Mouse (Mus musculus) forebrain, embryonic 13.5 days (tissue): ENCODE measurements around the gene Atr. TPM values are rescaled to one million over a fixed set of nuclear protein-coding genes. Genes with fewer than 3 reads are reported as not detected.

ENCODE experiments used
- ATAC-seq: fragments of 200-750 bp; cut with Nextera tagmentation; 2 replicates; pipeline ENCODE4 v1.8.0; 2017
- H3K27ac ChIP-seq: fragments of 300-500 bp; sonication (generic); 2 replicates; pipeline ENCODE4 v1.5.1; 2015; ENCODE audit warnings: inconsistent platforms, mild to moderate bottlenecking, moderate library complexity
- H3K27me3 ChIP-seq: fragments of 300-500 bp; sonication (generic); 2 replicates; pipeline ENCODE4 v1.6.1; 2015; ENCODE audit warnings: mild to moderate bottlenecking, inconsistent platforms
- H3K36me3 ChIP-seq: fragments of 300-500 bp; sonication (generic); 2 replicates; pipeline ENCODE4 v1.6.1; 2015; ENCODE audit warnings: mild to moderate bottlenecking, inconsistent platforms; ENCODE audit not compliant: poor library complexity, severe bottlenecking
- H3K4me1 ChIP-seq: fragments of 300-500 bp; sonication (generic); 2 replicates; pipeline ENCODE4 v1.6.1; 2015; ENCODE audit warnings: inconsistent platforms
- H3K4me2 ChIP-seq: fragments of 300-500 bp; sonication (generic); 2 replicates; pipeline ENCODE4 v1.6.1; 2015; ENCODE audit warnings: inconsistent platforms, mild to moderate bottlenecking, moderate library complexity
- H3K4me3 ChIP-seq: fragments of 300-500 bp; sonication (generic); 2 replicates; pipeline ENCODE4 v1.5.1; 2015; ENCODE audit warnings: mild to moderate bottlenecking, inconsistent platforms
- H3K9ac ChIP-seq: fragments of 300-500 bp; sonication (generic); 2 replicates; pipeline ENCODE4 v1.6.1; 2015; ENCODE audit warnings: mild to moderate bottlenecking, inconsistent platforms
- H3K9me3 ChIP-seq: fragments of 300-500 bp; sonication (generic); replicated peaks from 2 replicates; pipeline ENCODE4 v1.6.1; 2016; ENCODE audit warnings: inconsistent platforms
- WGBS: fragments of 180-500 bp; shearing (Covaris S2); methylation state at CpG from one replicate; pipeline ENCODE4 v1.1.7; 2015; 5-methylcytosine and 5-hydroxymethylcytosine counted together
- polyA plus RNA-seq: library from polyadenylated mRNA; unstranded; fragments of >200 nt; fragmentation: Nextera tagmentation; extraction: Ambion mirVana; gene quantifications from 2 replicates; pipeline ENCODE4 v1.2.1, GENCODE M21; 2015

Gene Atr
- polyA plus RNA-seq, 1 experiment from 2014 or later, result 17.4 TPM

DNA sequence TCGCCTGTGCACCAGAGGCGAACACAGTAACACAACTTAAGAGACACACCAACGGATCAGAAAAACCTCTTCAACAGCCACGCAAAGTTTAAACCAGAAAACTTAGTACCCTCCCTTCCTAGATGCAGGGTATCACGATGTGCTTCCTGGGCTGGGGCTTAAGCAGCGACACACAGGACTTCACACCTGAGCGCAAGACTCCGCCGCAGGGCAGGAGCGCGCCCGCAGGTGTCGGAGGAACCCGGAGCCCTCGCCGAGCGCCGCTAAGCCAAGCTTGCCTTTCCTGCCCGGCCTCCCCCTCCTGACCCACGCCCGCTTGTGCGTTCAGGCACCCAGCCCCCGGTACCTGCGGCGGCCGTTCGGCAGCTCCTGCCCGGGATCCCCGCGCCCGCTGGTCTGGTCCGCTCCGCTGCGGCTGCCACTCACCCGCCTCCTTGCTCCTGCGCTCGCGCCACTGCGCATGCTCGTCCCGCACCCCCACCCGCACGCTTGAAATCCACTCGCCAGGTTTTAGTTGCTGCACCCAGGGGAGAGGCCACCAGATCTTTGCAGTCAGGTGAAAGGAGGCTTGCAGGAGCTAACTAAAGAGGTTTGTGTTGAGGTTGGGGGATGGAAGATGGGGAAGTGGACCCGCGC lies 12.5 kb upstream of the Atr start, which contains the start of gene Pls1:
Gene Pls1, minus strand, starts transcription at position 487 of the 636 bp plus-strand sequence.
- H3K4me2 ChIP-seq, result peak within 1 kb of the TSS; percentile 90
- no peaks in the 10 kb centered on the region for H3K9me3 ChIP-seq

GRCm38 (mm10) chr9:95845711-95846110 lies 11.7 kb upstream of the Atr start:
- Histone ChIP-seq H3K9me3 (no peaks in the 10 kb centered on the region), H3K27ac (no peak overlapping the region), H3K36me3 (no peaks in the 10 kb centered on the region), H3K9ac (no peak overlapping the region), H3K4me3 (peak overlapping the region; percentile 64; the same call in 1 of the 2 replicates), H3K4me1 (no peaks in the 10 kb centered on the region; the same call in 1 of the 2 replicates), H3K27me3 (peaks cover 18% of the 10 kb centered on the region), H3K4me2 (peak overlapping the region; percentile 90)
- ATAC-seq, result 0 out of 2 replicates have a peak, but pooled peaks have one; percentile 9
- 64% methylated on average over 4 of the region's 4 CpGs for WGBS

More for the DNA sequence above, 12.5 kb upstream of the Atr start, which contains the start of gene Pls1:
- Histone ChIP-seq H3K9ac (peak within 1 kb of the TSS; percentile 76), H3K36me3 (no peaks in the 10 kb centered on the region), H3K4me3 (peak within 1 kb of the TSS; percentile 64), H3K27ac (no peak within 1 kb of the TSS), H3K4me1 (no peaks in the 10 kb centered on the region; the same call in 1 of the 2 replicates), H3K27me3 (peaks cover 18% of the 10 kb centered on the region)
- ATAC-seq, result peak; percentile 95
- WGBS, result under 1% methylated on average over 46 of the region's 46 CpGs

DNA sequence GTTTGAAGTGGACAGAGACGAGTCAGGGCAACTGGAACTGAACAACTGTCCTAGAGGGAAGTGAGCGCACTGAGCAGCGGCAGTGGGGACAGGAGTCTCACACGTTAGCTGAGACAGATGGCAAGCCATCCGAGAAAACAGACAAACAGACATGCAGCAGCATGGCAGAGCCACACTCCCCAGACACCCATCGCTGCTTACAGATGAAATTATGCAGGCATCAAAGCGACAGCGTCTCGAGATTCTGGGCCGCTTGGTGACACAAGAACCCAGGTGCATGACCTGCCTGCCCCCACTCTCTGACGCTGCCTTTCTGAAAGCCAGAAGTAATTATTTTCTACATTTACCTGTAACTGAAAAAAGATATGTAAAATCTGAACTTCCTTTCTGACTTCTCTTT lies 5.7 kb upstream of the Atr start:
- H3K4me3 ChIP-seq, result no peak overlapping the region
- no peaks in the 10 kb centered on the region for H3K4me1 ChIP-seq
- H3K9ac ChIP-seq, result no peak overlapping the region
- no peak for ATAC-seq
- H3K36me3 ChIP-seq, result no peaks in the 10 kb centered on the region
- 81% methylated on average over 11 of the region's 11 CpGs for WGBS
- no peak overlapping the region for H3K27ac ChIP-seq
- no peak overlapping the region for H3K4me2 ChIP-seq
- no peaks in the 10 kb centered on the region for H3K27me3 ChIP-seq
- no peaks in the 10 kb centered on the region for H3K9me3 ChIP-seq

DNA sequence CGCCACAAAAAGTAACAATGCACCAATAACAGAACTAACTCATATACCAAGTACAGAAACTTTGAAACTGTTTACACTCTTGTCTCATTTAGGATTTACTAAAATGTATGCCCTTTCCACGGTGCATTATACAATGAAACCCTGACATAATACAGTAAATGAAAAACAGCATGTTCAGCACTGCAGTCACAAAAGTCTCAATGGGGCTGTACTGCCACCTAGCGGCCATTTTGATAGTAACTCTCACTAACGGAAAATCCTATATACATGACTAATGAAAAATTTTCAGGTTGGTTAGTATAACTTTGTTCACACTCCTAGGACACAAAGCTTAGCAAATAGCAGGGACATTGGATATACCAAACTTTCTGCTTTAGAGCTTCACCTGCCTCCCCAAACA lies 4.5 kb upstream of the Atr start:
- ATAC-seq, result peak; percentile 39
- no peak overlapping the region for H3K9ac ChIP-seq
- WGBS, result 24% methylated on average over 4 of the region's 4 CpGs
- no peak overlapping the region for H3K4me2 ChIP-seq
- no peak overlapping the region for H3K4me3 ChIP-seq
- H3K27me3 ChIP-seq, result no peaks in the 10 kb centered on the region
- no peaks in the 10 kb centered on the region for H3K36me3 ChIP-seq
- no peaks in the 10 kb centered on the region for H3K9me3 ChIP-seq
- H3K4me1 ChIP-seq, result no peaks in the 10 kb centered on the region
- no peak overlapping the region for H3K27ac ChIP-seq

DNA sequence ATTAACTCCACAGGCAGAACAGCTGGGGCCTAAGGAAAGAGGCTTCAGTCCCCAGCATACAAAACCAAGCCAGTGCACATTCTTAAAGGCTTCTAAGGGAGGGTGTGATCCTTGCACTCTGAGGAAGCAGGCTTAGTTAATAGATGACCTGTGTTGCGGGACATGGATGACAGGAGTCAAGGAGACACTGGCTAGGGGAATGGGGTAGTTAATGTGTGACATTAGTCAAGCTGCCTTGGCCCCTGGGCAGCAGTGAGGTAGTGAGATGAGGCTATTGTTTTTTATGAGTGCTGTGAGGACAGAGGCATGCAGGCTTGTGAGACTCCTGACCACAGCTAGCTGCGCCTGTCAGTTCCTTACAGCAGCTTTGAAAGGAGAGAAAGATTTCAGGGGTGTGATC lies 2.5 kb upstream of the Atr start:
- no peak for ATAC-seq
- H3K36me3 ChIP-seq, result no peaks in the 10 kb centered on the region
- H3K9ac ChIP-seq, result no peak overlapping the region
- no peaks in the 10 kb centered on the region for H3K27me3 ChIP-seq
- 0 out of 2 replicates have a peak, but pooled peaks cover 4% of the 10 kb centered on the region for H3K4me1 ChIP-seq
- no peak overlapping the region for H3K4me2 ChIP-seq
- no peaks in the 10 kb centered on the region for H3K9me3 ChIP-seq
- no peak overlapping the region for H3K4me3 ChIP-seq
- 79% methylated on average over 2 of the region's 2 CpGs for WGBS
- H3K27ac ChIP-seq, result no peak overlapping the region

DNA sequence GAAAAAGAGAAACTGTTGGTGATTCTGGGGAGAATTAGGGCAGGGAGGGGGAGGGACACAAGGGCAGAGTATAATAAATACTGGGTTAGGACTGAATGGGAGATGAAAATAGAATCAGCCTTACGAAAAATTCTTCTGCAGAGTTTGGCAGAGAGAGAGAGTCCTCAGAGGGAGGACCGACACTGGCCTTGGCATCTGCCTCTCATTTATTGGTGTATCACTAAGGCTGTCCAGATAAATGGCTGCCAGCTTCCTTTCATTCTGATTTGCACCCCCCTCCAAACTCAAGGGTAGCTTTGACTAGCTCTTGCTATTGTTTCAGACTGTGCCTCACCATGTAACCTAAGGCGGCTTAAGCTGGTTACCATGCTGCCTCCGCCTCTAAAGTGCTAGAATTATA lies 1.4 kb upstream of the Atr start:
- H3K27me3 ChIP-seq, result no peaks in the 10 kb centered on the region
- H3K4me3 ChIP-seq, result no peak overlapping the region
- no peaks in the 10 kb centered on the region for H3K36me3 ChIP-seq
- no peak overlapping the region for H3K9ac ChIP-seq
- 0 out of 2 replicates have a peak, but pooled peaks cover 4% of the 10 kb centered on the region for H3K4me1 ChIP-seq
- H3K4me2 ChIP-seq, result no peak overlapping the region
- no peak overlapping the region for H3K27ac ChIP-seq
- WGBS, result 94% methylated on average over 4 of the region's 4 CpGs
- no peak for ATAC-seq
- no peaks in the 10 kb centered on the region for H3K9me3 ChIP-seq

GRCm38 (mm10) chr9:95858027-95858570 lies 702 bp downstream of the Atr start:
- peak overlapping the region; percentile 71 for H3K4me2 ChIP-seq
- WGBS, result under 1% methylated on average over 31 of the region's 31 CpGs
- H3K9ac ChIP-seq, result peak overlapping the region; percentile 80
- H3K4me1 ChIP-seq, result 0 out of 2 replicates have a peak, but pooled peaks cover 4% of the 10 kb centered on the region
- peaks cover 5% of the 10 kb centered on the region; the same call in 1 of the 2 replicates for H3K36me3 ChIP-seq
- H3K27me3 ChIP-seq, result no peaks in the 10 kb centered on the region
- peak overlapping the region; percentile 86 for H3K4me3 ChIP-seq
- no peaks in the 10 kb centered on the region for H3K9me3 ChIP-seq
- peak overlapping the region; percentile 64 for H3K27ac ChIP-seq
- peak; percentile 14 for ATAC-seq

GRCm38 (mm10) chr9:95878246-95878645 lies 20.8 kb downstream of the Atr start:
- H3K36me3 ChIP-seq, result peaks cover 33% of the 10 kb centered on the region
- no peaks in the 10 kb centered on the region for H3K4me1 ChIP-seq
- no peak overlapping the region for H3K4me3 ChIP-seq
- H3K4me2 ChIP-seq, result no peak overlapping the region
- no peaks in the 10 kb centered on the region for H3K9me3 ChIP-seq
- no peak overlapping the region for H3K9ac ChIP-seq
- ATAC-seq, result no peak
- no peak overlapping the region for H3K27ac ChIP-seq
- WGBS, result 94% methylated on average over 5 of the region's 5 CpGs
- no peaks in the 10 kb centered on the region for H3K27me3 ChIP-seq

GRCm38 (mm10) chr9:95882751-95883150 lies 25.4 kb downstream of the Atr start:
- Histone ChIP-seq H3K4me2 (no peak overlapping the region), H3K36me3 (peaks cover 37% of the 10 kb centered on the region), H3K27ac (no peak overlapping the region), H3K27me3 (no peaks in the 10 kb centered on the region), H3K4me3 (no peak overlapping the region), H3K4me1 (no peaks in the 10 kb centered on the region), H3K9ac (no peak overlapping the region), H3K9me3 (no peaks in the 10 kb centered on the region)
- 93% methylated on average over 2 of the region's 2 CpGs for WGBS
- no peak for ATAC-seq

GRCm38 (mm10) chr9:95897392-95897791 lies 40.0 kb downstream of the Atr start:
- H3K27ac ChIP-seq, result no peak overlapping the region
- no peak overlapping the region for H3K4me3 ChIP-seq
- H3K27me3 ChIP-seq, result no peaks in the 10 kb centered on the region
- ATAC-seq, result no peak
- H3K9me3 ChIP-seq, result no peaks in the 10 kb centered on the region
- no peak overlapping the region for H3K9ac ChIP-seq
- WGBS, result 78% methylated on average over 5 of the region's 5 CpGs
- no peak overlapping the region for H3K4me2 ChIP-seq
- no peaks in the 10 kb centered on the region for H3K4me1 ChIP-seq
- H3K36me3 ChIP-seq, result peaks cover 38% of the 10 kb centered on the region

DNA sequence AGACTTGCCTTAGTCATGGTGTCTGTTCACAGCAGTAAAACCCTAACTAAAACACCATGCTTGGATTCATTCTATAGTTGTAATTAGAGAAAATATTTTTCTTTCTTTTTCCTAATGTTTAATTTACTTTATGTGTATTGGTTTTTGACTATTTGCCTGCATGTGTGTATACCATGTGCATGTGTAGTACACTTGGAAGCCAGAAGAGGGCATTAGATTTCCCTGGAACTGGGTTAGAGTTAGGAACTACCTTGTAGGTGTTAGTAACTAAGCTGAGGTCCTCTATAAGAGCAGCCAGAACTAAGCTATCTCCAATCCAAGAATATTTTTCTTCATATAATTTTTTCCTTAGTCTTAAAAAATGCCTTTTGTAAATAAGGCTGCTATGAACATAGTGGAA lies 75.5 kb downstream of the Atr start:
- Histone ChIP-seq H3K9ac (no peak overlapping the region), H3K27ac (no peak overlapping the region), H3K4me1 (no peaks in the 10 kb centered on the region), H3K9me3 (no peaks in the 10 kb centered on the region), H3K27me3 (no peaks in the 10 kb centered on the region), H3K4me2 (no peak overlapping the region), H3K36me3 (peaks cover 24% of the 10 kb centered on the region), H3K4me3 (no peak overlapping the region)
- no peak for ATAC-seq

DNA sequence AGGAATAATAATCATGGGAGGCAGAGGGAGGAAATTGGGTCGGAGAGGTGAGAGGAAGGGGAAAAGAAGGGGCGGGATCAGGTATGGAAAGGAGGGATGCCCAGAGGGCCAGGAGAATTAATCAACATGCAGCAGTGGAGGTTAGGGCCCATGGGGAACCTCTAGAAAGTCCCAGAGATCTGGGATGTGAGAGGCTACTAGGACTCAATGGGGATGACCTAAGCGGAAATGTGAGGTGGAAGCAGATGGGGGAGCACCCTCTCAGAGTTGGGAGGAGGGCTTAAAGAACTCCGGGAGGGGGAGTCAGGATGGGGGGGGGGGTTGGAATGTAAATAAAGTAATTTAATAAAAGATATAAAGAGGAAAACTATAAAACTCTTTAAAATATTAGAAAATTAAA lies 96.3 kb downstream of the Atr start:
- peaks cover 11% of the 10 kb centered on the region; the same call in 1 of the 2 replicates for H3K4me1 ChIP-seq
- H3K9ac ChIP-seq, result no peak overlapping the region
- ATAC-seq, result no peak
- H3K36me3 ChIP-seq, result peaks cover 12% of the 10 kb centered on the region; the same call in 1 of the 2 replicates
- H3K9me3 ChIP-seq, result no peaks in the 10 kb centered on the region
- H3K4me2 ChIP-seq, result peak overlapping the region; percentile 73
- H3K27me3 ChIP-seq, result no peaks in the 10 kb centered on the region
- WGBS, result 81% methylated on average over 4 of the region's 4 CpGs
- H3K27ac ChIP-seq, result no peak overlapping the region
- peak overlapping the region; percentile 79; the same call in 1 of the 2 replicates for H3K4me3 ChIP-seq
